Mouse (Mus musculus) E14TG2a.4 (cell line): ENCODE results near the gene Aatf.

Experiments used
- CTCF ChIP-seq: conservative IDR thresholded peaks from 2 replicates; pipeline ENCODE4 v1.5.1; 2014; ENCODE audit warnings: low read length
- NANOG ChIP-seq: IDR thresholded peaks from 2 replicates; pipeline ENCODE4 v1.6.1; 2014; ENCODE audit warnings: borderline replicate concordance, low read length, mixed read lengths

GRCm38 (mm10) chr11:84529143-84529755, 15.9 kb upstream of the Aatf start:
- TF ChIP-seq CTCF (no peak), NANOG (no peak)
